Mouse (Mus musculus) brain, adult 2 months (tissue): ENCODE measurements at regions not wholly inside any gene's neighbourhood (a gene's known extent, or its start where the extent isn't known, plus 50 kb on each side); places are given as distances from the start of the nearest gene placed in this dataset.

Source experiments
- DNase-seq: peaks from one replicate; pipeline ENCODE4 v3.0.0; 2011; ENCODE audit warnings: low read depth, low spot score

DNA sequence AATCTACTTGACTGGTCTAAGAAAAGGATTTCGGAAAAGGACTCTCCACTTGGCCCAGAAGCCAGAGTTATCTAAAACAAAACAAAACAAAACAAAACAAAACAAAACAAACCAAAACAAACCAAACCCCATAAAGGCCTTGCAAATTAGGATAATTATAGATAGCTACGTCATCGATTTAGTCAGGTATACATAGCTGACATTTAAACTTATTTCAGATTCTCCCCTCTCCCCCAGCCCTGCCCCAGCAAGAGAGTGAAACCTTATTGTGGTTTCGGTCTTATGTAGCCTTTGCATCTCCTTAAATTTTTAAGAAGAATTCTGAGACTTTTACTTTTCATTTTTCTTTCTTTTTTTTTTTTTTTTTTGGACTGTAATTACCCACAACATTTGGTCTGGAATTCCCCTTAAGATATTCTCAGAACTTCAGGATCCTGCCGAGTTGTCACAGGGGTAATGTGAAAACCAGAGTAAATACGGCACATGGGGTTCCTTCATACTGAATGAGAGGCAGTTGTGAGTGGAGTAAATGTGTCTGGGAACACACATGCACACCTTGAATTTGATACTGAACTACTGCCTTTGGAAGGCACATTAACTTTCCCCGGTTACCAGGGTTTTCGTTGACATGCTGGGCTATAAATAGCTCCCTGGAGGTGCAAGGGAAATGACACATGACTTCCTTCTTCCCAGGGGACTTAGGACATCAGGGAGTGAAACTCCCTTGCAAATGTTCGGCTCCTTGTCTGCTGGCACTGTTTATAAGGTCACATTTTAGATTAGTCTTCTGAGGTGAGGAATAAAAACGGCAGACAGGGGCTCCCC is 94.8 kb upstream of the Rap1b start:
- DNase-seq: peak; percentile 49

DNA sequence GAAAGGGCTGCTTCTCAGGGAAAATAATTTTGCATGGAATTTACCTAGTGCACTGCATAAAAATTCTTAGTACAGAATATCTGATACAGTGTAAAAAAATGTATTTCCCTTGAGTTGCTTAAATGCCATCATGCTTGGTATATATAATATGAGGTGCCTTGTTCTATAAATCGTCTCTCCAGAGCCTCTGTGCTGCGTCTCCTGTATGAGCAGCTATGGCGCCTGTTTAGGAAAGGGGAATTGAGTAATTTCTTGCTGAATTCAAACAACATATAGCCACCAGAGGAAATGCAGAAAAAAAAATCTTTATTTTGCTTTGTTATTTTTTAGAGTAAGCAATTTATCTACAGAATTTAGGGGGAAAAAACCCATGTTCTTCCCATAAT is 95.4 kb upstream of the Rap1b start:
- DNase-seq: no peak

DNA sequence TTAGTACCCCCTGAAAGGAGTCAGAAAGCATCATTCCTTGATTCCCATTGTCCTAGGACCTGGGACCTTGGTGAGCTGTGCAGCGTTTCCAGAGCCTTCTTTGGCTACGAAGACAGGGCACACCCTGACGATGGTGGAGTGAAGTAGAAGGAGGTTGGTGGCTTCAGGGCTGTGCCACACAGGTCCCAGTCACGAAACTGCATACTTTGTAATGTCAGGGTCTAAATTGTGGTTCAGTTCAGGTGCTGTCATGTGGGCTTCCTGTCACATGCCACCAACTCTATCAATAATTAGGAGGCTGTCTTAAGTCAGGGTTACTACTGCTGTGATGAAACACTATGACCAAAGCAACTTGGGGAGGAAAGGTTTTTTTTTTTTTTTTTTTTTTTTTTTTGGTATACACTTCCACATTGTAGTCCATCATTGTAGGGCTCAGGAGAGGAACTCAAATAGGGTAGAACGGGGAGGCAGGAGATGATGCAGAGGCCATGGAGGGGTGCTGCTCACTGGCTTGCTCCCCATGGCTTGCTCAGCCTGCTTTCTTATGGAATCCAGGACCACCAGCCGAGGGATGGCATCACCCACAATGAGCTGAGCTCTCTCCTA is 98.0 kb upstream of the Rap1b start:
- DNase-seq: no peak

DNA sequence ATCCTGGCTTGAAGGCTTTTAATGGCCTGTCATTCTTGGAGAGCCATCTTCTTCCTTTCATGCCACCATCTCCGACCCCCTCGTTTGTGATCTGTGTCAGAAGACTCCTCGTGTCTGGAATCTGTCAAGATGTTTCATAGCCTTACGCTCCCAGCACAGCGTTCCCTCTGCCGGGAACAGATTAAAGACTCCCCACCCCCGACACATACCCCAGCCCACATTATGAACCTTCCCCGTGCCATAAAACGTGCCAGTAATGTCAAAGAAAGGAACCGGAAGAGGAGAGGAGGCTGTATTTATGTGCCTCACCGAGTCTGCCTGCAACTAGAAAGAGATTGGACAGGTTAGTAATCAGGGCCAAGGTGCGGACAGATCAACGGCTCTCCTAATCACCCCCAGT is 101.4 kb upstream of the Rap1b start:
- no peak for DNase-seq

DNA sequence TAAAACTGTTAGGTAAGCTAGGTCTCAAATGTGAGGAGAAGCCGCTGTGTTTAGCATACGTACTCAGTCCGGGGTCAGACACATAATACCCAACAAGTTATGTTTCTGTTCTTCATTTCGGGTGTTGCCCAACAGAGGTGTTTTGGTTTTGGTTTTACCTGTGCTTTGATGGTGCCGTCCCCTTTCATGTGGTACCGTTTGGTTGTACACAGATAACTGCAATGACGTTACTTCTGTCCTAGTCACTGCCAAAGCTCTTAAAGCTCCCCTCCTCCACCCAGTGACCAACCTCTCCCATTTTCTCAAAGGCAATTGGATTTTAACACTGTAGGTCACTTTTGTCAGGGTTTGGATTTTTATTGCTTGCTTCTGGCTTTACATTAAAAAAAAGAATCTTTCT is 102.1 kb upstream of the Rap1b start:
- no peak for DNase-seq

DNA sequence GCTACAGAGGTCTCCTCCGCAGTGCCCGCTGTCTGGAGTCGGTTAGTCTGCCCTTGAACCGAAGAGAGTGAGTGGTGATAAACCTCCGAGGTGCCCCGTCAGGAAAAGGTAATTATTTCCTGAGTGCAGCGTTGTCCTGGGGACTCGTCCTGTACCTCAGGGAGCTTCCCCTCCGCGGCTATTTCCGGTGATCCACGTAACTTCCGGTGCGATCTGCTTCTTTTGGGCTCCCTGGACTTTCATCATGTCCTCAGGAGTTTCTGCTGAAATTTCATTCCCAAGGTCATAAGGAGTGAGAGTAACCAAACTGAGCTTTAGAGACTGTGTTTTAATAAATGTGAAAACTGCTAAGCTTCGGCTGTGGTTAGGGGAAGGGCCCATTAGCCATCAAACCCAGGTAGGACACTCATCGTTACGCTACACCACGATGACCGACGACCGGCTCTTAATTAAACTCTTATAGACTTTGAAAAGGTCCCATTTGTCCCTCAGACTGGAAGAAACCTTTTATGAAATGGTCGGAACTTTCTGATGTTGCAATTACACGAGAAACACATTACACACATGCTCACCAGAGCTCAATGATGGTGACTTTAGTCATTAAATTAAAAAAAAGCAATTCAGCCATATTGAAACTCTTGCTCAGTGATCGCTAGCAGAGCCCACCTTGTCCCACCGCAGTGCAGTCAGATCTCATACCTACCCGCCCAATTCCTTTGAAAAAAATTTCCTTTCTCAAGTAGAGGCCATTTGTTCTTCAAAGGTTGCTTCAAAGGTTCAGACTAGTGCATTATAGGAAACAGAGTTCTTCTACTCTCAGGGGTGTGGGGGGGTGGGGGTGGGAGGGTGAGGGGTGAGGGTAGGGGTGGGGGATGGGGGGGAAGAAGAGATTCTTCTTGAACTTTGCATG is 106.5 kb upstream of the Rap1b start:
- no peak for DNase-seq

DNA sequence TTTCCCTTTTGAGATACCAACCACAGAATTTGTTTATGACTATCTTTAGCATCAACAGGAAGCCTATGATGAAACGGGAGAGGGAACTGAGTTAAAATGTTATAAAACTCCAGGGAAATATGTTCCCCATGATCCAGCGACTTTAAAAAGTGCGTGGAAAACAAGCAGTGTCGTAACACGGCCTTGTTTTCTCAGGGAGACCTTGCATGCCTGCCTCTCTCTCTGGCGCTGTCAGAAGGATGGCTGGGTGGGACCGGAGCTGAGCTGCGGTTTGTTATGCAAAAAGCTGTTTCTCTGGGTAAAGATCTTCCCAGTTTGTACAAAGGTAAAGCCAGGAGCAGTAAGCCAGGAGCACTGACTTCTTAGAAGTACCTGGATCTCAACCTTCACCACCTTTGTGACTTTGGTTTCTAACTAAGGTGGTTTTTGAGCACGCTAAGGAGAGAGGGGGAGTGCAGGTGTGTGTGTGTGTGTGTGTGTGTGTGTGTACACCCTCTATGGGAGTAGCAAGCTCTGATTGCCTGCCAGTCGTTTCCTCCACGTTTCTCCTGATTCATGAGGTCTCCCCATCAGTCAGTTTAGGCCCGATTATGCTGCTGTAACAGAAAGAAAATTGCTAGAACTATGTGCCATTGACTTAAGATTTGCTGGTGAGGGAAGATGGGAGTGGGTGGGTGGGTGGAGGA is 107.3 kb upstream of the Rap1b start:
- DNase-seq: no peak

DNA sequence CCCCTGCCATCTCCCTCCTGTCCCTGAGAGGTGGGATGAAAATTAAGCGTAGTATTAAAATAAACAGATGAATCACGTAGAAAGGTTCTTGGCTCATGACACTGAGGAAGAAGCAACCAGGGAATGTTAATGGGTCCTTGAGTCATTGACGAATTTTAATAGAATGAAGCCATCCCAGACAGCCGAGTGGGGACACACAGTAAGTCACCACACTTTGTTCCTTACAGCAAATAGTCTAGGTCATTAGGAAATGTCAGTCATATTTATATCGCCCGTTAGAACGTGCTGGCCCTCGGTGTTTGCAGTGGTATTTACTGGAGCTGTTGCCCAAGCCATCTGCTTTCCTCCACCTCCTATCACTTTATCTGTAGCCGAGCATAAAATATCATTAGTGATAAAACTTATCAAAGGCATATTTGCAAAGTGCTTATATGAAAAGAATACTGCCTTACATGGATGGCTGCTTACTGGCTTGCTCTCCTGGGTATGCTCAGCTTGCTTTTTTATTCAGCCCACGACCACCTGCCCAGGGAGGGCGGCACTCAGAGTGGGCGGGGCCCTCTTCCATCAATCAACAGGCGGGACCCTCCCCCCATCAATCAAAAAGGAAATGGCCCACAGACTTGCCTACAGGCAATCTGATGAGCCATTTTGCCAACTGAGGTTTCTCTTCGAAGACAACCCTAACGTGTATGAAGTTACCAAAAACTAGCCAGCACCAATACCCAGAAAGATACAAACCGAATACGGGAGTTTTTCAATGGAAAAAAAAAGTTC is 110.5 kb upstream of the Rap1b start:
- no peak for DNase-seq

DNA sequence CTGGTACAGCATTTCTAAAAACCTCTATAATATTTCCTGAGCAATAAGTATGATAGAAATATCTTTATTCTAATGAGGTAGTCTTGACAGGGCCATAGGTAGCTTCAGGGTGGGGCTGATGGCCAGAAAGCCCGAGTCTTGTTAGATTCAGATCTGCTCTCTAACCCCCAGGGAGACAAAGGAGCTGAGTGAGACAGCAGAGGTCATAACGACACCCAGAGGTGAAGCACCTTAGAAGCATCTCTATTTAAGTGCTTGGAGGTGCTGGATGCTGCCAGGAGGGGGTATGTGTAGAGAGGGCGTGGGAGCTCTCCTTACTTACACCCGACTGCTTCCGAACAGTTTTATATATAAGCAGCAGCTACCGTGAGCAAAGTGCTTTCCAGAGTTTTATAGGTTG is 128.9 kb upstream of the Rap1b start:
- no peak for DNase-seq

DNA sequence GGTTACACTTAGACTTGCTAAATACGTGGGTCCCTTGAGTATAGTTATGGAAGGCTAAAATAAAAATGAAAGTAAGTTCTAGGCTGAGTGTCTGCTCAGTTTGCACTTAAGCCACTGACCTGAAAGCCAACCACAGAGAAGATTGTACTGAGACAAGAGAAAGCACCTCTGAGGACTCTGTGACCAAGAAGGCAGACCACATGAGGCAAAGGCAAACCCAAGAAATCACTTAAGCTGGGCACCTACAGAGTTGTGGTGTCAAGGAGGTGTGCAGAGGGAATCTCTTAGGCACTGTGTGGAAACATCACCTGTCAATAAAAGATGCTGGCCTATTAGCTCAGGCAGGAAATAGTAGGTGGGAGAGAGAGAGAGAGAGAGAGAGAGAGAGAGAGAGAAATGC is 129.6 kb upstream of the Rap1b start:
- DNase-seq: no peak

DNA sequence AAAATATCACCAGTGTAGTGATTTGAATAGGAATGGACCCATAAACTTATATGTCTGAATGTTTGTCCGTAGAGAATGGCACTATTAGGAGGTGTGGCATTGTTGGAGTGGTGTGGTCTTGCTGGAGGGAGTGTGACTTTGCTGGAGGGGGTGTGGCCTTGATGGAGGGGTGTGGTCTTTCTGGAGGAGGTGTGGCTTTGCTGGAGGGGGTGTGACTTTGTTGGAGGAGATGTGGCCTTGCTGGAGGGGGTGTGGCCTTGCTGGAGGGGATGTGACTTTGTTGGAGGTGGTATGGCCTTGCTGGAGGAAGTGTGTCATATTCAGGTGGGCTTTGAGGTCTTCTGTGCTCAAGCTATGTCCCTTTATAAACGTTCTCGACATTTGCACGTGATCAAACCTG is 133.3 kb upstream of the Rap1b start:
- no peak for DNase-seq

DNA sequence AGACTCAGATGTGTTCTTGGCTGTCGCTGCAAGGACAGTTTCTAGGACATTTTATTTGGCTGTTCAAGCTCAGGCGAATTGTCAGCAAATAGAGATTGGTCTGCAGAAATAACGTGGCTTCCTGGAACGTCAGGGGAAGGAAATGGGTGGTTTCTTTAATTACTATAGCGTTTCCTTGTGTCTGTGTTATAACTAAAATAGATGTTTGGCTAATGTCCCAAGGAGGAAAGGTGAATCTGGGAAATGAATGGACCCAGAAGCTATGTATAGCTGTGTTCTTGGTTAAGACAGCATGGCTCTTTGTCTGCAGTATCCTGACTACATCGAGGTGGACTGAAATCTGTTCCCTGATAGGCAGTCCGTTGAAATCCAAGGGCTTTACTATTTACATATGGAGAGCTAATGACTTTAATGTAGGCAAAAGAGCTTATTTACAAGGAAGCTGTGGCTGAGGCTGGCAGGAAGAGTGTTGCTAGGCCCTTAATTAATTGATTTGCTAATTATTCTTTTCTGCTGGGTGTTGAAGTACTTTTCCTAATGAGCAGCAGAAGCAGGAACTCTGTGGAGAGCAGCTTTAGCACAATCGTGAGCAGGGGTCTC is 136.9 kb upstream of the Rap1b start:
- peak; percentile 18 for DNase-seq

DNA sequence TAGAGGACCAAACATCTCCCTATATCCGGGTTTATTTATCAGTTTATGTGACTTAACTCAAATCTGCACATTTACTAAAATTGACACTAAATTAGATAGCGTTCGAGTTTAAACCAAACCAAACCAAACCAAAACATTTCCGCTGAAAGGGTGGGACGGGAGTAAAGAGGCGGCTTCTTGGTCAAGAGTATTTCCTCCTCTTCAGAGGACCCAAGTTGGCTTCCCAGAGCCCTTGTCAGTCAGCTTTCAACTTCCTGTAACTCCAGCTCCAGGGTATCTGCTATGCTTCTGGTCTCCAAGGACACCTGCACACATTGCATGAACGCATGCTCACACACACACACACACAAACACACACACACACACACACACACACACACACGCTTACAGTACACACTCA is 137.4 kb upstream of the Rap1b start:
- DNase-seq: no peak

DNA sequence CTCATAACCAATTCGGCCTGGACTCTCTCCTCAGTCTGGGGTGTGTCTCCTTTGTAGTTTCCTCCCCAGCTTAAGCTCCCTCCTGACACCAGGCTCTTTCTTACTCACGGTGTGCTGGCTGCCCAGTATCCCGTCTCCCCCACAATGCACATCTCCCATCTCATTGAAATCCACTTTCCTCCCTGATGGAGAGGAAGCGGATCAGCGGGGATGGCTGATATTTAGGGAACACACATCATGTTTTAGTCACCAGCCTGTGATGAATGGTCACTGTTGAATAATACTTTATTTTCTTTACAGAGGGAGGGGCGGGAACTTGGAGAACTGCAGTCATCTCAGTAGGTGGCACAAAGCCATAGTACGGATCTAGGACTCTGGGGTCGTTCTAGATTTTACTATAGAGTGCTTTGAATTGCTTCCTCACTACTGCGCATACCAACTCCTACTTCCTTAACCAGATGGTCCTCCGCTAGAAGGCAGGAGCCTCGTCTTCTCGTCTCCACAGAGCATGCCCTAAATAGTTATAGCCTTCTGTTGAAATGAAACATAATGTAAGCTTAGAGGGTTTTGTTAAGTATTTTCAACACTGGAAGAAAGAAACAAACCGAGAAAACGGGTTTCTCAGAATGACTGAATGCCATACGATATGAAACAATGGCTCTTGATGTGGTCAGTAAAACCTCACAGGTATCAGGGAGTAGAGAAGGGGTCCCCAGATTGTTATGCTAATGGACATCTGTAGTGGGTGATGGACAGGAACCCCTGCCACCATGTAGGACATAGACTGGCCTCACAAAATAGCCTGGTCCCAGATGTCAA is 139.2 kb upstream of the Rap1b start:
- DNase-seq: peak; percentile 60

DNA sequence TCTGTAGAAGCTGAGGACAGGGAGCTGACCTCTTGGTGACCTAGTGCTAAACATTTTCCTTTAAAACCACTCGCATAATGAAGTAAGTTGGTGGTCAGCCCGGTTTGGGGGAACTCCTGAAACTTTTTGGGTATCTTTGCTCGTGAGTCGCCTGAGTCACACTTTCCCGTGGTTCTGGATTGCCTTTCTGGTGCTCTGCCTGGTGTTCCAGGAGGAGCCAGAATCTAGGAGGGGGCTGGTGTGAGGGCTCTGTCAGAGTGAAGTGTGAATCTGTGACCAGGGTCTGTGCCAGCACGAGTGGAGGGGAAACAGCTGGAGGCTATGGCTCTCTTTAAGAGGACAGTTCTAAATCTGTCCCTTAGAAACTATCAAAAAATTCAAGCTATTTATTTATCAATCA is 141.8 kb upstream of the Rap1b start:
- peak; percentile 49 for DNase-seq

DNA sequence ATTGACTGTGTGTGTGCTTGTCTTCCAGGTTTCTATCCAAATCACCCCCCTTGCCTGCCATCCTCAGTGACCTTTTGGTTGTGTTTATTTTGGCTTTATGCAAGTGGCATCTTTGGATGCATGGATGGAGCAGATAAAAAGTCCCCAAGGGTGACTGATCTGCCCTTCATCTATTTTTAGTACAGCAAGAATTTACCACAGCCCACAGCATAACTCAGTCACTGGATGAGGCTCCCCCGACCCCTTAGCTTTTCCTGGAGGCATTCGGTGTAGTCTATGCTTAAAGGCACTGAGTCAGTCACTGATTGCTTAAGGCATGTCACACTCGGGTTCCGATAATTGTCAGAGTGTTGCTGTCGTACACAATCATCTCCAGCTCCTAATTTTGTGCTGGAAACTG is 142.2 kb upstream of the Rap1b start:
- no peak for DNase-seq

DNA sequence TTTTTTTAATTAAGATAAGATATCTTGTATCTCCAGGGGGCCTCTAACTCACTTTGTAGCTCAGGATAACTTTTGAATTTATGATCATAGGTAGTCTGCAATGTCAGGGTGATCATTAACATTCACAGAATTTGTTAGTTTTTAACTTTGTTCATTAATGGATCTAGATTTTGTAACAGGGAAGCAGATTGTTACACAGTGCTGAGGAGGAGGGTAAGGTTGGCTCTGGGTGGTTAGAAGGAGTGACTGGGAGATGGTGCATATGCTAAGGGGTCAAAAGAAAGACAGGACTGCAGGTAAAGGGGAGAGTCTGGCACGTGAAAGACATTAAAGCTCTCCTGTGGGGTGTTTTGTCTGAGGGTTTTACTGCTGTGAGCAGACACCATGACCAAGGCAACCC is 145.3 kb upstream of the Rap1b start:
- DNase-seq: no peak

DNA sequence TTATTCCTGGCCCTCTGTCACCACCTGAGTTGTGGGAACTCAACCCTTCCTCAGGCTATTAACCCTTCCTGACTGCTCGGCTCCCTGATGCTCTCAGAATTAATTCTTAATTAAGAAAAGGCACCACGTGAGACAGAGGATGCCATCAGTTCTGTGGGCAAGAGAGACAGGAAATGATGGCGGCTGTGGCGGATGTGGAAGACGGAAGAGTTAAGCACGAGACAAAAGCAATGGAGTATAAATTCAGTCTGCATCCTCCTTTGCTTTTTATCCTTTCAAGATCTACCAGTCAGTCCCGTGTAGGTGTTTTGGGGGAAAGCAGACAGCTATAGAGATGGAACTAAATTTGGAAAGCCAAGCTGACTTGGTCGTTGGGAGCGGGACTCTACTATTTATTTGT is 146.5 kb upstream of the Rap1b start:
- no peak for DNase-seq

DNA sequence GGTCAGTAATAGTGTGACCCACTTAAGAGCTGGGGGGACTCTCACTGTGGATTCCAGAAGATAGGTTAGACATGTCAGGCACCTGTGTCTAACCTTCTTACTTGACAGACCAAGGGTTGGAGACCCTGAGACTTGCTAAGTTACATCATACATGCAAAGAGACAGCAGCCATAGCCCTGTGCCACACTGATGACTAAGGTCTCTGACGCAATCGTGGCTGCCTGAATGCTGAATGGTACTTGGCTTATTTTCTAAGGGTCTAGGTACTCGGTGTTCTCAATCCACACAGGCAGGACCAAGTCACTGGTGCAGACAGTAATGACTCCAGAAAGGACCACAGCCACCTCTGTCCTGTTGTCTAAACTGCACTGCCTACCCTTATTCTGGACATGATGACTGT is 147.8 kb upstream of the Mdm1 start:
- no peak for DNase-seq

DNA sequence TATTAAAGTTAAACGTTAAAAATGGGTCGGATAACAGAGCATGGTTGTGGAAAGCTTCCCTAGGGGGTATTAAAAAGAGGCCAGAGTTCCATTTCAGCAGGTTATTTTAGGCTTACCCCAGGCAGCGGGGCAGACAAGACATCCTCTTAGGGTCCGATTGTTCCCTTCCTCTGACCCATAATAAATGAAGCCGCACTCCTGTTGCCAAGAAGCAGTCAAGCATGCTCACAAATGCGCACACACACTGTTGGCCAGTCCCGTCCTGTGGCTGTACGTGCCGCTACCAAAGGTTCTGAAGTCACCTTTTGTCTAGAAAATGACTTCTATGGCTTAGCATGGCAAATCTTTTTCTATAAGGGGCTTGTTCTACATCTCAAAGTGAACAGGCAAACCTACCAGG is 146.8 kb upstream of the Mdm1 start:
- peak; percentile 22 for DNase-seq
